In the genomic region with DNA sequence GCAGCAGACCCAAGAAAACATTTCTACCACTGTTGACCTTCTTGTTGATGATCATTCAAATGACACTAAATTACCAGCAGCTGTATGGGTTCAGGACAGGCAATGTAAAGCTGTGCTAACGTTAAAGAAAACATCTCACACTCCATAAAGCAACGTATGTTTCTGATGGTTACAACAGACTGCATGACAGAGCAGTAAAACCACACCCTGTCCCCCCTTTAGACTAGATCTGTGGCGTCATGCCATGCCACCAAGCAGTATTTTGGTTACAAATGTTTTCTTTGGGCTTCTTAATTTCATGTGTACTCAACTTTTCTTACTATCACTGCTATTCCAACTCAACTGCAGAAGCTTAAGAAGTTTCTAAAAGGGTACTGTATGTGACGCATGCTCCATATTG, we compare ENCODE assay signal across 1 mouse cellular context.
A peak's percentile ranks its signal among the peaks of the same experiment; 100 is the strongest.
TF ChIP-seq lines count a peak whose summit lies in the region.

No protein-coding gene starts in this region.

TF ChIP-seq in MEL, 35 proteins besides CTCF, POLR2A, EP300 and RAD21:
- peak; percentile 67; the same call in 1 of the 2 replicates for TF ChIP-seq ETS1 (IDR thresholded peaks at IDR 0.05; ENCODE audit: low read depth, low read length)
- TF ChIP-seq KAT2A (conservative IDR thresholded peaks at IDR 0.05; ENCODE audit: low read depth, low read length) = no peak; the same call in 1 of the 2 replicates
- 0 out of 2 replicates have a peak, but pooled peaks have one; percentile 27 for TF ChIP-seq RCOR1 (IDR thresholded peaks at IDR 0.05; ENCODE audit: low read depth, low read length)
- TF ChIP-seq TCF12 (IDR thresholded peaks at IDR 0.05; ENCODE audit: low read depth, low read length) = peak; percentile 54; the same call in 1 of the 2 replicates
- peak; percentile 39; the same call in 1 of the 2 replicates for TF ChIP-seq SIN3A (IDR thresholded peaks at IDR 0.05; ENCODE audit: low read length)
